Mouse (Mus musculus) urinary bladder, adult 18-20 months (tissue): ENCODE measurements around the gene Ajap1.

Experiments used
- DNase-seq, 2 experiments: peaks; one replicate each; pipeline ENCODE4 v3.0.0; 2022; ENCODE audit warnings: low spot score in 2 of 2, mixed read lengths in 2 of 2

Ajap1 gene

DNA sequence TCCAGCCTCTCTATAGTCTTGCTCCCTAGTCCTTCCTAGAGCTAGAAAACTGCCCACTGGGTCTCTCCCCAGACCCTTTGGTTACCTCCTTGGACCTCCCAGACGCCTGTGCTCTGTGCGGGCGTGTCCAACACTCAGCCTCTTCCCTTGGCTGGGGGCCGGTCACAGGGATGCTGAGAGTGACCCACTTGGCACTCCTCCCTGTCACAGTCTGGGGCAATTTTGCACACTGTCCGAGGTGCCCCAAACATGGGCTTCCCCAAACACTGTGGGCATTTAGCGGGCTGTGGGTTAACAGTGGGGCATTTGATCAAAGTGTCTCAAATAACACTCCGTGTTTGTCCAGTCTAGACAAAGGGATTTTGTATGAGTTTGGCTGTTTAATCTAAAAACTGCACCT lies 29.1 kb downstream of the Ajap1 start:
- no peak for DNase-seq

DNA sequence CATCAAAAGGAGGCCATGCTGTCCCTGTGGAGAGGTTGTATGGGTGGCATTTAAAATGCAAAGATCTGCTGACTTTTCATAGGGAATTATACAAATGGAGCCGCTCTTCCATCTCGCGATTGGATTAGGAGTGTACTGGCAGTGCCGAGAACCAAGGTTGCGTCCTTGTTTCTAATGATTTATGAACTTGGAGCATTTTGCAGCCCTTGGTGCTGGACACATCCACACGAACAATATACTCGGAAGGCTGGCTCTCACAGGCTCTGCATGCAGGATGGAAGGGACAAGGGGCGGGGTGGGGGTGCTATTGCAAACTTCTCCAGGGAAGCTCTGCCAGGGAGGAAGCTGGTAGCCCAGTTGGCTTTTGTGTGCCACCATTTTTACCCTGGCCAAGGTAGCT lies 31.1 kb downstream of the Ajap1 start:
- DNase-seq: no peak

DNA sequence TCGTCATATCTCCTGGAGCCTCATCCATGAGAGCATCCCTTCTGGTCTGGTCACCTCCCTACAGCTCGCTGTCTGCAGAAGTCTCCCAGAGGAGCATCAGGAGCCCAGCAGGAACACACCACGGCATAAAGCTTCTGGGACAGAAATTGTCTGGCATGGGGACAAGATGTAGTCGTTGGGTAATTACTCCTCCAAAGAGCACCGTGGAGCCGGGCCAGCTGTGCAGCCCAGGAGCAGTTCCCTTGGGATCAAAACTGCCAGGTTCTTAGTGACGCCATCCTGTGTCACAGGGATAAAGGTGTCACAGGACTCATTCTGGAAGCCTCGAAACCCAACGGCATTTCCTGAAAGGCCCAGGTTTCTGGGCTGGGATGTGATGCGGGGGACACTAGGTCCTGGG lies 40.1 kb downstream of the Ajap1 start:
- no peak for DNase-seq

DNA sequence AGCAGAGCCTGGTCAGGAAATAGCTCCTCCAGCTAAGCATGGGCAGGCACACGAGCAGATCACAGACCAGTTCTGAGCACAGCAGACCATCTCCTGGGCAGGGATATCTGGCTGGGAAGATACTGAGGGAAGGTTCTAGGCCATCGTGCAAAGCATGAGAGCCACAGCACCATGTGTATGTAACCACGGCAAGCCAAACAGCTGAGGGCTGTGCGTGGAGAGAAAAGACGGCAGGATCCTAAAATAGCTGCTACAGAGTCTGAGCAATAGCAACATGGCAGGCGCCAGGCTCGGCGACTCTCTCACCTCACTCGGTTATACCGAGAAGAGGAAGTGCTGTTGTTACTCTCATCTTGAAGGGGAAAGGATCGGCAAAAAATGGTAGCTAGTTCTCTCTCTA lies 42.7 kb downstream of the Ajap1 start:
- DNase-seq: no peak

DNA sequence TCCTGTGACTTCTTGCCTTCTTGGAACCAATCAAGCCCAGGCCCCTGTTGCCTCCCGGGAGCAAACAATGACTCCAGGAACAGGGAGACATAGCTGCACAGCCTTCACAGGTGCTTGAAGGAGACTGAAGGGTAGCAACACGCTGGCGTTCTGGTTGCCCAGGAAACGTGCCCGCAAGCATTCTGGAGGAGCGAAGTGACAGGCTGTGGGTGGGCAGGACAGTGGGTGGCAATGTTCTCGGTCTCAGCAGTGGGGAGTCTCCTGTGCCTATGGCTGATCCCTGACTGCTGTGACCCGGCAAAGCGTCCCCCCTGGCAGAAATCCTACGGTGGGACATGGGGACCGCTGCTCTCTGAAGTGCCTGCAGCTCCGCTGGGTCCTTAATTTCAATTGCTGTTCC lies 43.6 kb downstream of the Ajap1 start:
- DNase-seq: no peak

DNA sequence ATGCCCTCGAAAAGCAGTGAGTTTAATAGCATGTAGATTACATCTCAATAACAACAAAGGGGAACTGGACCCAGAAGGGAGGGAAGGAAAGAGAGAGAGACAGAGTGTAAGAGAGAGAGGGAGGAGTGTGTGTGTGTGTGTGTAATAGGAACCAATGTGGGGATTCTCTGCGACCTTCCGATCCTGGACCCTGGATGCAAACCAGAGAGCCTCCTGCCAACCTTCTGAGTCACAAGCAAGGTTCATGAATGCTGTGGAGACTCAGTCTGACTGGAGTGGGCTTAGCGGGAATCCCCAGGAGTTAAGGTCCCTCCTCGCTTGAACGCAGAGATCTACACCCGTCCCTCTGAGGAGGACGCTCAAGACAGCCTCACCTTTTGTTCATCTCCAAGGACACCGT lies 45.4 kb downstream of the Ajap1 start:
- DNase-seq: no peak

DNA sequence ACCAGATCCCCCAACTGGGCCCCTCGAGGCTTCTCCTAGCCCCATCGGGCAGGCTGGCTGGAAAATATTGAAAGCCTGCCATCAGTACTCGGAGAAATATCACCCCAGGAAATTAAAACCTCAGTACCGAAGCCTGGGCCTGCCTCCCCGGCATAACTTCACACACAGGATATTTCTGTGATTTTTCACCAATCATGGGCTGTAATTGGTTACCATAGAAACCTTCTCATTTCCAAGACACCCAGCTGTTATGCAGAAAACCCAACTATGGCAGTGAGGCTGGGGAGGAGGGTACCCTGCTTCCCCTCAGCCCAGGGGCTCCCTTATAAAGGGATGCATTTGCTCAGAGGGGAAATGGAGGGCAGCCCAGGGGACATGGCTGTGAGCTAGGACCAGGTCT lies 46.7 kb downstream of the Ajap1 start:
- no peak for DNase-seq

DNA sequence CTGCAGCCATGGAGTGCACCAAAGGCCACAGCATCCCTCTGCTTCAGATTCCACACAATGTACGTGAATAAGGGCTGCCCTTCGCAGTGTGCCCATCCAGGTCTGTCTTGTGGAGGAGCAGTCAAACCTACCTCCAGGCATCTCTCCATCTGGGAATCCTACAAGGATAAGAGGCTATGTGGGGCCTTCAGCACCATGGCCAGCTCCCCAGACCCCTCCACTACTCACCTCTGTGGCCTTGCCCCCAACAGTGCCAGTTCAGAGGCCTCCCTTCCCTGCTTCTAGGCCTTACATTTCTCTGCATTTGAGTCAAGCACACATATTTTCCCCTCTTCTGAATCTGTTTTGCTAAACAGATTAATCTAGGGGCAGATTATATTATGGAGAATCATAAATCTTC lies 52.6 kb downstream of the Ajap1 start:
- DNase-seq: no peak

DNA sequence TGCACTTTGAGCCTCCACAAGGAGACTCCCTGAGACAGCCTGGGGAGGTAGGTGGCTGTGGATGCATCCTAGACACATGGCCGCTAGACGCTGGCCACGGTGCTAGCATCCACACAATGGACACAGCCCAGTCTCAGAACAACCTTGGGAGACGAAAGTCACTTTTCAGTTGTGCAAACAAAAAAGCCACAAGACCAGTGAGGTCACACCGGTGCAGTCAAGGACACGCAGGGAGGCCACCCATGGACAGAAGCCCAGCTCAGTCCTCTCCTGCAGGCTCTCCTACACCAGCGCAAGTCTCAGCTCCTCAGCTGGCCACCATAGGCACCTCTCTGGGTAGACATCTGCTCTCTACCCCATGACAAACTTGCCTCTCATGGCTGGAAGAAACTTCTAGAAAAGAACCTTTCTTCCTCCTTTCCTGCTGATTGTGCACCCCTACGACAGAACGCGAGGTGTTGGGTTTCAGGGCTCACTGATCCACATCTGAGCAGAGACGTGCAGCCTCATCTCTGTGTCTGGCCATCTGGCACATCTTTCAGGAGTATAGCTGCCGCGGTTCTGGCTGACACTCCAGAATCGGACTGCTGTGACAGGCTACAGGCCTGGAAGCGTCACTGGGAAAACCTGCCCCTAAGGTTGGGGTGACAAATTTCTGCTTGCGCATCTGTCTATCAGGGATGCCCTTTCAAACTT lies 56.5 kb downstream of the Ajap1 start:
- no peak for DNase-seq

DNA sequence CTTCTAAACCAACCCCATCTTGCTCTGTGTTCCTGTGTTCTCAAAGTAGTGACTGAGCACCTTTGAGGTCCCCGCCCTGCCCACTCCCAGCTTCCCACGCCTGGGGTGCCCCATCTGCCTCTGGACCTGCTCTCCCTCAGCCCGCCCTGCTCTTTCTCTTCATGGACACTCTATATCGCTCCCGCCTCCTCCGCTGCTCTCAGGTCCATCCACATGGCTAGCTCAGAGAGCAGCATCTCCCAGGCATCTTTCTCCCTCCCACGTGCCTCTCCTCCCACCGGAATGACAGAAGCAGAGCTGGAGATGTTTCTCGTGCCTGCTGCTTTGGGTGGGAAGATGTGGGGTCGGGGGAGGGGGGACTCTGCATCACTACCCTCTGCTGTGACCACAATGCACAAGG lies 58.3 kb downstream of the Ajap1 start:
- no peak for DNase-seq

DNA sequence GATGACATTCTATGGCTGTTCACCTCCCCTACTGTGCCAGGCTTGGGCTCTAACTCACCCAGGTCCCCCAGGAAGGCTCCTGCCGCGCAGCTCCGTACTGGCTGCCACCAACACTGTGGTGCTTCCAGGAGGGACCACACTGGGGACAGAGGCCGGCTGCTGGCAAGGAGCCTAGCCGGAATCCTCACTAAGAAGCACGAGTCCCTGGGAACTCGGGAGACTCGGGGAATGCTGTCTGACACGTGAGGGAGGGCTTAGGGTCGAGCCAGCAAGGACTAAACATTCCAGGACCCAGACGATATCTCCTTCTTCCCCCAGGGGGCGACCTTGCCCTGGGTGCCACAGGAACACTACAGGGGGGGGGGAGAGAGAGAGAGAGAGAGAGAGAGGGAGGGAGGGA lies 64.7 kb downstream of the Ajap1 start:
- no peak for DNase-seq

DNA sequence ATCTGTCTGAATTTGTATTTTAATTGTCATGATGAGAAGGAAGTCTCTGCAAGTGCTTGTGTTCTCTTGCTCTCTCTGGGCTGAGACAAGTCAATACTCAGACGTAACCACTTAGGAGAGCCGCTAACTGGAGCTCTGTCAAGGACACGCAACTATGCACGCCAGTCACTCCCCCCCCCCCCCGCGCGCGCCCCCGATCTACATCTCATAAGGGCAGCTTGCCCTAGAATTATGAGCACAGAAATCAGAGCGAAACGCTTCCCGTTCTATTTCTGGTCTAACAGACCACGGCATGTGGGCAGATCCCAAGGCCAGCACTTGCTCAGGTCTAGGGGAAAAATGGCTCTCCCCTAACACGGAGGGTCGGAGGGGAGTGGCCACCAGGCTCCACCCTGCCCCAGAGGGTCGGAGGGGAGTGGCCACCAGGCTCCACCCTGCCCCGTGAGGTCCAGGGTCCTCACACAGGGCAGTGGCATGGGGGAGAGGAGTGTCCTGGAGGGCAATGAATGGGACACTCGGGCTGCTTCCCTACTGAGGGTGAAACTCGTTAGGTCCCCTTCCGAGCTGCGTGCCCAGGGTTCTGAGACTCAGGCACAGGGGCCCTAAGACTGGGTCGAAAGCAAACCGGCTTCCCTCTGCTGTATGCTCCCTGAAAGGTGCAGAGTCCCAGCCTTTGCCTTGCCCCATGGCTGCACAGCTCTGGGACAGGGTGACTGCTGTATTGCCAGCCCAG lies 65.3 kb downstream of the Ajap1 start:
- no peak for DNase-seq

DNA sequence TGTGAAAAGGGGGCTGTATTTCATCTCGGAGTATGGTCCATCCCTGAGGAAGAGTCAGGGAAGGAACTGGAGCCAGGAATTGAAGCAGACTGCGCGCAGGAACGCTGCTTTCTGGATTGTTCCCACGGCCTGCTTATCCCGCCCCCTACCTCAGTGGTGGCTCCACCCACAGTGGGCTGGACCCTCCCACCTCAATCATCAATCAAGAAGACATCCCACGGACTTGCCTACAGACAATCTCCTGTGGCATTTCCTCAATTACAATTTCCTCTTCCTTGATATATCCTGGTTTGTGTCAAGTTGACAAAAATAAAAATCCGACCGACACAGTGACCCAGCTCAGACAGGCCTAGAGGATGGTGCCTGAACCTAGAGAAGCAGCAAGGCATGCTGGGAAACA lies 66.5 kb downstream of the Ajap1 start:
- DNase-seq: no peak

DNA sequence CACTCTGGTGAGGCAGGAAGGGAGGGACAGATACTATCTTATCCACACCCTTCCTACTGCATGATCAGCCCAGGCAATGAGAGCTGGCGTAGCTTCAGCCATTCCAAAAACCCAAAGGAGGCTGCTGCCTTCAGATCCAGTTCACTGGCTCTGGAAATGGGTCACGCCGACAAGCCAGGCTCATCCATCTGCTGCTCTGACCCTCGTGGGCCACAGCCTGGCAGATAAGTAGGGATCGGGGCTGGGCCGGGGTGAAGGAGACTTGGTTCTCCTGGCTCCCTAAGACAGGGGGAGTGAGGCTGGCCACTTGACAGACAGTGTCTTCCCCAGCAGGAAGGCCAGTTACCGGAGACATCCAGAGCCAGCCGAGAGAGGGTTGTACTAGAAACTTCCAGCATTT lies 84.2 kb downstream of the Ajap1 start:
- DNase-seq: no peak

DNA sequence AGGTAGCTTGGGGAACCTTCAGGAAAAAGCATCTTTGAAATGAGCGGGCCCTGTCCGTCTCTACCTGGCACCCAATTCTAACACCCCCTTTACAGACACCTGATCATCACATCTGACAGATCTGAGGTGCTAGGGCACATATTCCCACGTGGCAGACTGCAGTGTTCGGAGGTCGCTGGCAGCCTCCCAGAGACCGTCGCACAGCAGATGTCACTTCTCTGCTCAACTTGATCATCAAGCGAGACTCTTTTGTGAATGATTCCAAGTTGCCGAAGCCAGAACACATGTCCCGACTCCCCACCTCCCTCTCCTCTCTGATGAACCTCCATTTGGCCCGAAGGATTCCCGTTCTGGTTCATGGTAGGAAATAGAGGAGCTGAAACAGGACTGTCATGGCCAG lies 95.1 kb downstream of the Ajap1 start:
- no peak for DNase-seq

DNA sequence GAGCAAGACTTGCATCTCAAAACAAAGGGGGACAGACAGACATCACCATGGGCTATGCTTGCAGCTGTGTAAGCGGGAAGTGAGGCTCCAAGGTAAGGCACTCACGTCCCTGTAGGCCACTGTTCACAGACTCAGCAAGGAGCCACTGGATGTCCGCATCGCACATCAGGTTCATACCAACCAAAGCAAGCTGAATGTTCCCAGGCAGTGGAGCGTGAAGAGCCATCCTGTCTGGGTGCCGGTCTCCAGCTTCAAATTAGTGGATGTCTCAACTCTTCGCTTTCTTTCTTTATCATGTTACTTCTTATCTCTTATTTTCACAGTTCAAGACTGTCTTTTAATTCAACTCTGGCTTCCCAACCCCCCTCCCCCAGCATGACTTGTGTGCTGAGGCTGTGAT lies 101.2 kb downstream of the Ajap1 start:
- DNase-seq: no peak

DNA sequence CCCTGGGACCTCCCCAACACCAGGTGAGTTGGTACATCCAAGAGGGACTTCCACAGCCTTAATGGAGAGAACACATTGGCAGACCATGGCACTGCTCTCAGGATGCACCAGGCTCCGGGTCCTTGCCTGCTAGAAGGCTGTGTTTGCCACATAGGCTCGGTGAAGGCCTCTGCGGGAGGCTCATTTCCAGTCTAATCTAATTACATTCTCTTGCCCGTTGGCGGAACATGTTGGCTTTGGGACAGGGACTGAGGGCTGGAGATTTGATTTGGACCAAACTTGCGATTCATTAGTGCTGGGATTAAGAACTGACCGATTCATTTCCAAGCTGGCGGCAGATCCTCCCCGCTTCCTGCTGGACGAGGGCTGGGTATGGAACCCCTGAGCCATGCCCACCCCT lies 101.7 kb downstream of the Ajap1 start:
- DNase-seq: no peak

DNA sequence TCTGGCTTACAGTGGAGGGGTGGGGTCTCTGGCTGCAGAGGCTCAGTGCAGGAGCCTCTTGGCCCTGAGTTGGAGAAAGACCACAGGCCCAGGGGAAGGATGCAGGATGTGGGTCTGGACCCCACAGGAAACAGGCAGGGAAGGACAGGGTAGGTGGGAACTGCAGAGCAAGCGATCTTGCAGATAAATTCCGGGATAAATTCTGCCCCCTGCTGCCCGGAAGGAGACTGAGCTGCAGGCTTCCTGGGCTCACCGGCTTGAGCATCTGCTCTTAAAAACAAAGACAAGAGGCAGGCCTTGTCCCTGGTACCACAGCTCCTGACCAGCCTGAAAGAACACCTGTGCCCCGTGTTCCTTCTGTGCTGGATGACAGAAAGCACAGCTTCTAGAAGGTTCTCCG lies 104.6 kb downstream of the Ajap1 start:
- peak in 1 of 2 experiments; percentile 1 for DNase-seq

DNA sequence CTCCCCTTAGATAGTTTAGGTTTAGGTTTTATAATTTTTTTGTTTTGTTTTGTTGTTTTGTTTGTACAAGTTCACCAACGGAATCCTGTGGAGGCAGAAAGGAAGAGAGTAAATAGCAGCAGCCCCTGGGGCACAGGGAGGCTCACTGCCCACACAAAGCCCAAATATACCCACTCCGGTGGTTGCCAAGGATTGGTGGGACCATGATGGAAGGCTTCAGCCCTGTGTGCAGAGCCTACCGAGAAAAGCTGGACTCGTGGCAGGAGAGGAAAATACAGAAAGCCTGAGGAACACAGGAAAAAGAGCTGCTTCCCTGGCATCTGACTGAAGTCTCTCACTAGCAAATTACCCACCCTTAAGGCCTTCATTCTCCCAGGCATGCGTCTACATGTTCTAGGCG lies 108.4 kb downstream of the Ajap1 start:
- DNase-seq: no peak

DNA sequence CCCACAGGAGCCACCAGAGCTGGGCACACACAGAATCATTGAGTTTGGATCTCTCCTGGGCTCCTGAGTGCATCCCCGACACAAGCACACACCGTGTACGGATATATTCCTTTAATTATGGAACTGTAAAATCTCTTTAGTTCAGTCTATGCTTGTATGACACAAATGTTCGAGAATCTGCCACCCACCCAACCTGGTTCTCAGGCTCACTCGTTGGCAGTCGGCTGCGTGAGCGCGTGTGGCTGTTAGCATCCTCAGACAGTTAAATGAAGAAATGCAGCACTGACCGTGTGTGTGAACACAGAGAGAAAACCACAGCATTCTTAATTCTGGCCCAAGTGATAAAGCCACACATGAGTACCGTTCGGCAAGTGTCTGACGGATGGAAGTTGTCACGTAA lies 109.5 kb downstream of the Ajap1 start:
- no peak for DNase-seq

DNA sequence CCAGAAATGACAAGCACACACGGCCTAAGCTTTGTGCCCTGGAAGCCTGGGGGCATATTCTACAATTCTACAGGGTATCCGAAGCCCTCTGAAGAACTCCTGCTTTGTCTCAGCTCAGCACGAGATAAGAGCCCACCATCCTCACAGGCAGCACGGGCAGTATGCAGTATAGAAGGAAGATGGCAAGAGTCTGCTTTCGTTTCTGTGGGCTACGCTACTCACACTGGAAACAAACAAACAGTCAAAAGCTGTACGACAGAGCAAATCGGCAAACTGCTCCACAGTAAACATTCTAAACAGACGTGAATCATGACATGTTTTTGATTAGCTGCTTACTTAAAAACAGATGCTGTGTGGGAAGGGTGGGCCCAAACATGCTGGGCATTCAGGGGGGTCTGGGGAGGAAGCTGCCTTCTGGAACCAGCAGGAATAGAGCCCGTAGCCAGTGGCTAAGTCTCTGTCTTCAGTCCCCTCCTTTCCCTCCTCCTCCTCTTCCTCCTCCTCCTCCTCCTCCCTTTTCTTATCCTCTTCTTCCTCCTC lies 113.9 kb downstream of the Ajap1 start:
- DNase-seq: no peak

DNA sequence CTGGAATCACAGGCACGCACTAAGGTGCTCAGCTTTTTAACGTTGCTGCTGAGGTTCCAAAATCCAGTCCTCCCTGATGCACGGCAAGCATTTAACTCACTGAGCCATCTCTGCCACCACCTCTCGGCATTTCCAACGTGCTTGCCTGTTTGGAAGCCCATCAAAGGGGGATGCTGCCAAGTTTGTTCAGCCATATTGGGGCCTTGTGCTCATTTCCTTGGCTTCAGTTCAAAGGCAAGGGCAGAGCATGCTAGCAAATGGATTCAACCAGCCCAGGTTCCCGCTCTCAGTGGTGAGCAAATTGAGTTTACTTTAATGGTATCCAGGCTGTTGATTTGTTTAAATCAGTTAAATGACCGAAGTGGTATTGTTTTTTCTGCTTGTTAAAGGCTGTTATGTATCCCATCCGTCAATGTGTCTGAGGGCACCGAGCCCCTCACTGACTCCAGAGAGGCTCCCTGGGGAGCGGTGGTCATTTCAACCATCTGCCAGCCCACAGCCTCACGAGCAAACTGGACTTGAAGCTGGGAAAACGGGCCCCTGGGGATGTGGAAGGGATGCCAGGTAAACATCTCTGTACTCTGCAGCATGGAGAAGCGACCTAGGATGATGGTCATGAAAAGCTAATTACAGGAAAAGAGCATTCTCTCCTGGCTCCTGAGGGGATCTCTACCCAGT lies 121.6 kb downstream of the Ajap1 start:
- DNase-seq: no peak

DNA sequence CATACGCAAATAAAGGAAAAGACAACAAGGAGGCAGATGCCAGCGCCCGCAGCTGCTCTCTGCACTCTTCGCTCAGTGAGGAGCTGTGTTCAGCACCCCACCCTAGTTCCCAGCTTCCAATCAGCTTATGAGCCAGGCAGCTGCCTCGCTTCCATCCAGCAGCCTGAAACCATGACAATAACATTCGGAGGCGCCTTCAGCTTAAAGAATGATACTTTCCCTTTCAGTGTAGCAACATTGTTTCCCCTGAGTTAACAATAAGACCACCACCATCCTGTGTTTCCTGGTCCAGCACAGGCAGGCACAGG lies 124.4 kb downstream of the Ajap1 start:
- no peak for DNase-seq
